Mouse (Mus musculus) adrenal gland, postnatal 36 days (tissue): ENCODE results near the gene Olfr683. TPM values are rescaled to one million over a fixed set of nuclear protein-coding genes. Genes with fewer than 3 reads are reported as not detected.
"Not testable (repeated sequence)": the region's sequence is repeated elsewhere in the genome, so short reads cannot be mapped to it uniquely, and the experiment has no call there.

Experiments used
- DNase-seq, 2 experiments: peaks; one replicate each; pipeline ENCODE4 v3.0.0; 2021; ENCODE audit warnings: mixed read lengths in 1 of 2
- long read RNA-seq, 2 experiments: library from polyadenylated mRNA; stranded (forward); transcript quantifications; one replicate each; pipeline ENCODE4 v2.0.0; 2021; ENCODE audit warnings: borderline sequencing depth in 2 of 2
- total RNA-seq, 2 experiments: library from RNA; stranded (reverse); gene quantifications; 2 replicates each; pipeline ENCODE4 v1.2.3; 2021

Olfr683 gene
- total RNA-seq, result not detected
- long read RNA-seq, experiment 1, result 0 reads
- long read RNA-seq, experiment 2, result 0 reads

- no peak for DNase-seq
Observed at GRCm38 (mm10) chr7:105146912-105147311, at the start of gene Olfr683. Olfr683 (minus strand) TSS chr7:105147012.

GRCm38 (mm10) chr7:105185912-105186311 lies 39.1 kb upstream of the Olfr683 start, which contains the start of gene Olfr685:
Olfr685 (minus strand) TSS chr7:105186012.
- no peak for DNase-seq

GRCm38 (mm10) chr7:105170773-105171172 lies 24.0 kb upstream of the Olfr683 start:
- no peak for DNase-seq

GRCm38 (mm10) chr7:105163553-105163952 lies 16.7 kb upstream of the Olfr683 start, which contains the start of gene Olfr684:
Olfr684 (minus strand) TSS chr7:105163653.
- no peak for DNase-seq

- DNase-seq, result no peak
Observed at GRCm38 (mm10) chr7:105141275-105141674, 5.5 kb downstream of the Olfr683 start.

GRCm38 (mm10) chr7:105116536-105116935 lies 30.3 kb downstream of the Olfr683 start, which contains the start of gene Olfr681:
Olfr681 (plus strand) TSS chr7:105116836.
- DNase-seq, result no peak

GRCm38 (mm10) chr7:105092717-105093116 lies 54.1 kb downstream of the Olfr683 start, which contains the start of gene Olfr680-ps1:
Olfr680-ps1 (minus strand) TSS chr7:105092817.
- not testable (repeated sequence) for DNase-seq

Other genes with a start within 250 kb of the Olfr683 start
- gene Olfr667, start 225.5 kb downstream of the Olfr683 start, total RNA-seq, result not detected
- not detected for gene Olfr668, start 219.0 kb downstream of the Olfr683 start, total RNA-seq
- gene Olfr669, start 212.8 kb downstream of the Olfr683 start, total RNA-seq, result not detected
- gene Olfr670, start 184.4 kb downstream of the Olfr683 start, total RNA-seq, result not detected
- not detected for gene Olfr671, start 167.9 kb downstream of the Olfr683 start, total RNA-seq
- gene Olfr672, start 145.0 kb downstream of the Olfr683 start, total RNA-seq, result not detected
- not detected for gene Olfr675, start 118.6 kb downstream of the Olfr683 start, total RNA-seq
- not detected for gene Olfr676, start 114.3 kb downstream of the Olfr683 start, total RNA-seq
- gene Olfr677, start 95.6 kb downstream of the Olfr683 start, total RNA-seq, result not detected
- not detected for gene Olfr678, start 82.5 kb downstream of the Olfr683 start, total RNA-seq
- gene Olfr679, start 65.8 kb downstream of the Olfr683 start, total RNA-seq, result not detected
- not detected for gene Olfr680-ps1, start 54.2 kb downstream of the Olfr683 start, total RNA-seq
- gene Olfr681, start 30.2 kb downstream of the Olfr683 start, total RNA-seq, result not detected
- not detected for gene Olfr684, start 16.6 kb upstream of the Olfr683 start, total RNA-seq
- not detected for gene Olfr685, start 39.0 kb upstream of the Olfr683 start, total RNA-seq
- gene Olfr686, start 60.5 kb upstream of the Olfr683 start, total RNA-seq, result not detected
- gene Olfr688, start 141.1 kb upstream of the Olfr683 start, total RNA-seq, result not detected
- not detected for gene Olfr689, start 164.2 kb upstream of the Olfr683 start, total RNA-seq
- not detected for gene Olfr690, start 187.1 kb upstream of the Olfr683 start, total RNA-seq
- gene Olfr691, start 195.3 kb upstream of the Olfr683 start, total RNA-seq, result not detected
- not detected for gene Olfr692, start 221.2 kb upstream of the Olfr683 start, total RNA-seq
- not detected for gene Gm5901, start 228.0 kb upstream of the Olfr683 start, total RNA-seq